Mouse (Mus musculus) CH12.LX (cell line): ENCODE measurements around the gene Ptprcap. TPM values are rescaled to one million over a fixed set of nuclear protein-coding genes. Genes with fewer than 3 reads are reported as not detected.
"Not testable (repeated sequence)": the region's sequence is repeated elsewhere in the genome, so short reads cannot be mapped to it uniquely, and the experiment has no call there.

Experiments used
- DNase-seq: peaks from one replicate; pipeline ENCODE4 v3.0.0-alpha.2; 2013; ENCODE audit errors: extremely low read depth
- H3K27ac ChIP-seq: 2 replicates; pipeline ENCODE4 v1.5.1; 2012; ENCODE audit warnings: low read depth, mild to moderate bottlenecking, control low read depth, moderate library complexity; ENCODE audit not compliant: insufficient read depth
- H3K27me3 ChIP-seq: replicated peaks from 2 replicates; pipeline ENCODE3; 2012; ENCODE audit warnings: inconsistent platforms
- H3K36me3 ChIP-seq, 2 experiments: replicated peaks in 1 of 2; 2 replicates each; pipeline versions ENCODE3 to v1.6.1; 2012; ENCODE audit warnings: inconsistent platforms in 1 of 2, low read length in 1 of 2, mild to moderate bottlenecking in 1 of 2, mixed read lengths in 1 of 2, moderate library complexity in 1 of 2; ENCODE audit not compliant: control insufficient read depth in 1 of 2, insufficient read depth in 1 of 2
- H3K4me1 ChIP-seq, 2 experiments: 2 replicates each; pipeline ENCODE4 v1.6.1; 2012; ENCODE audit warnings: inconsistent platforms in 1 of 2, moderate library complexity in 1 of 2; ENCODE audit not compliant: insufficient read depth in 2 of 2, control insufficient read depth in 1 of 2
- H3K4me2 ChIP-seq: 2 replicates; pipeline ENCODE4 v1.6.1; 2012; ENCODE audit warnings: low read depth, mild to moderate bottlenecking, control low read depth; ENCODE audit not compliant: poor library complexity, insufficient read depth, severe bottlenecking
- H3K4me3 ChIP-seq, 3 experiments: fragments of 150-350 bp in 1 of 3; sonication (generic) in 1 of 3; replicated peaks in 1 of 3; 2 replicates each; pipeline versions ENCODE3 to v1.5.1; 2011 to 2012; ENCODE audit warnings: low read depth in 2 of 3, low read length in 2 of 3, mild to moderate bottlenecking in 2 of 3, moderate library complexity in 2 of 3, control low read depth in 1 of 3, improper control_type of control experiment in 1 of 3, inconsistent platforms in 1 of 3, mixed read lengths in 1 of 3; ENCODE audit not compliant: poor library complexity in 1 of 3
- H3K79me2 ChIP-seq: replicated peaks from 2 replicates; pipeline ENCODE4 v1.6.1; 2012; ENCODE audit warnings: mild to moderate bottlenecking, moderate library complexity; ENCODE audit not compliant: control insufficient read depth, poor library complexity, insufficient read depth, severe bottlenecking; ENCODE audit errors: extremely low read depth
- H3K9ac ChIP-seq: 2 replicates; pipeline ENCODE4 v1.6.1; 2012; ENCODE audit warnings: low read depth, mild to moderate bottlenecking, control low read depth, moderate library complexity; ENCODE audit not compliant: insufficient read depth
- H3K9me3 ChIP-seq: replicated peaks from 2 replicates; pipeline ENCODE3; 2012; ENCODE audit warnings: low read length, inconsistent platforms, mixed read lengths
- CHD2 ChIP-seq: IDR thresholded peaks from 2 replicates; pipeline ENCODE4 v1.6.1; 2011; ENCODE audit warnings: low read length, improper control_type of control experiment
- CTCF ChIP-seq, 2 experiments: IDR thresholded peaks in 1 of 2; conservative IDR thresholded peaks in 1 of 2; 2 replicates each; pipeline ENCODE4 v1.5.1; 2011 to 2012; ENCODE audit warnings: low read depth in 2 of 2, low read length in 2 of 2, improper control_type of control experiment in 1 of 2, inconsistent platforms in 1 of 2, mild to moderate bottlenecking in 1 of 2, moderate library complexity in 1 of 2
- E2F4 ChIP-seq: IDR thresholded peaks from 2 replicates; pipeline ENCODE4 v1.6.1; 2011; ENCODE audit warnings: low read depth, low read length, improper control_type of control experiment; ENCODE audit not compliant: insufficient replicate concordance
- ELF1 ChIP-seq: IDR thresholded peaks from 2 replicates; pipeline ENCODE4 v1.6.1; 2014; ENCODE audit warnings: low read depth, mild to moderate bottlenecking, inconsistent platforms, low read length, improper control_type of control experiment
- EP300 ChIP-seq: IDR thresholded peaks from 2 replicates; pipeline ENCODE4 v1.6.1; 2011; ENCODE audit warnings: low read length, improper control_type of control experiment
- MAFK ChIP-seq: IDR thresholded peaks from 2 replicates; pipeline ENCODE4 v1.6.1; 2011; ENCODE audit warnings: low read length, improper control_type of control experiment; ENCODE audit not compliant: insufficient replicate concordance
- MAZ ChIP-seq: IDR thresholded peaks from 2 replicates; pipeline ENCODE4 v1.6.1; 2012; ENCODE audit warnings: low read depth, mild to moderate bottlenecking, inconsistent platforms, low read length, improper control_type of control experiment, moderate library complexity
- MEF2A ChIP-seq: IDR thresholded peaks from 2 replicates; pipeline ENCODE4 v1.6.1; 2014; ENCODE audit warnings: low read depth, mild to moderate bottlenecking, inconsistent platforms, low read length, improper control_type of control experiment, borderline replicate concordance
- MXI1 ChIP-seq: IDR thresholded peaks from 2 replicates; pipeline ENCODE4 v1.6.1; 2011; ENCODE audit warnings: mild to moderate bottlenecking, low read depth, low read length, improper control_type of control experiment
- NRF1 ChIP-seq: IDR thresholded peaks from 2 replicates; pipeline ENCODE4 v1.6.1; 2014; ENCODE audit warnings: low read depth, mild to moderate bottlenecking, inconsistent platforms, low read length, improper control_type of control experiment, moderate library complexity
- POLR2AphosphoS2 ChIP-seq: IDR thresholded peaks from 2 replicates; pipeline ENCODE4 v1.6.1; 2011; ENCODE audit warnings: low read depth, low read length, improper control_type of control experiment
- RAD21 ChIP-seq: IDR thresholded peaks from 2 replicates; pipeline ENCODE4 v1.6.1; 2011; ENCODE audit warnings: low read depth, mild to moderate bottlenecking, low read length, improper control_type of control experiment, moderate library complexity
- SIN3A ChIP-seq: IDR thresholded peaks from 2 replicates; pipeline ENCODE4 v1.6.1; 2012; ENCODE audit warnings: low read length, improper control_type of control experiment, inconsistent platforms
- SMC3 ChIP-seq: IDR thresholded peaks from 2 replicates; pipeline ENCODE4 v1.6.1; 2011; ENCODE audit warnings: low read depth, low read length, improper control_type of control experiment
- TBP ChIP-seq: conservative IDR thresholded peaks from 2 replicates; pipeline ENCODE4 v1.6.1; 2011; ENCODE audit warnings: low read depth, low read length, improper control_type of control experiment
- UBTF ChIP-seq: IDR thresholded peaks from 2 replicates; pipeline ENCODE4 v1.6.1; 2012; ENCODE audit warnings: low read depth, mild to moderate bottlenecking, inconsistent platforms, low read length, improper control_type of control experiment, moderate library complexity
- USF1 ChIP-seq: IDR thresholded peaks from 2 replicates; pipeline ENCODE4 v1.6.1; 2014; ENCODE audit warnings: low read depth, mild to moderate bottlenecking, inconsistent platforms, low read length, improper control_type of control experiment
- ZC3H11A ChIP-seq: IDR thresholded peaks from 2 replicates; pipeline ENCODE4 v1.6.1; 2012; ENCODE audit warnings: low read depth, mild to moderate bottlenecking, inconsistent platforms, low read length, improper control_type of control experiment
- ZMIZ1 ChIP-seq: IDR thresholded peaks from 2 replicates; pipeline ENCODE4 v1.6.1; 2012; ENCODE audit warnings: low read depth, mild to moderate bottlenecking, inconsistent platforms, low read length, improper control_type of control experiment
- dilution Hi-C: fragments of 300-500 bp; cut with MboI; formaldehyde crosslinking; loops from 2 replicates; pipeline ENCODE4 v1.14.3; 2020; ENCODE audit warnings: low sequenced_read_pairs; ENCODE audit not compliant: extremely low pct_unique_long_range_greater_than_20kb, extremely low pct_ligation_motif_present
- in situ Hi-C: fragments of 300-500 bp; cut with MboI; formaldehyde crosslinking; loops from 3 replicates; pipeline ENCODE4 v1.14.3; 2019; ENCODE audit warnings: low sequenced_read_pairs, low pct_ligation_motif_present, low pct_unique_long_range_greater_than_20kb, mixed read lengths
- polyA plus RNA-seq: library from polyadenylated mRNA; unstranded; fragments of >175 nt; gene quantifications from 2 replicates; pipeline ENCODE4 v1.2.1, GENCODE M21; 2012; ENCODE audit warnings: low read depth; ENCODE audit not compliant: insufficient read length
- total RNA-seq, 2 experiments: library from RNA; depleted of rRNA; stranded (reverse); fragments of 300-350 nt in 1 of 2; fragments of >200 nt in 1 of 2; gene quantifications; 2 replicates each; pipeline ENCODE4 v1.2.3; 2012 to 2014

Ptprcap gene
- total and polyA plus RNA-seq, 3 experiments: 343 to 447 (median 438) TPM

- dilution Hi-C loops (no loop called here), in situ Hi-C loops (no loop called here)
- TF ChIP-seq SMC3 (peak; percentile 45), ZMIZ1 (no peak), MXI1 (no peak), ELF1 (no peak), MEF2A (no peak), E2F4 (no peak), CTCF (conservative IDR thresholded peaks at IDR 0.05 in 1 of 2, IDR thresholded peaks at IDR 0.05 in 1 of 2; ENCODE audit: low read depth in 2 of 2, low read length in 2 of 2) (peak in 1 of 2 experiments; percentile 55; a peak in 2 of 4 replicates), NRF1 (no peak), TBP (no peak), UBTF (no peak), SIN3A (peak; percentile 22; the same call in 1 of the 2 replicates), RAD21 (peak; percentile 53), MAFK (peak; percentile 98), ZC3H11A (no peak), CHD2 (no peak), POLR2AphosphoS2 (no peak), EP300 (peak; percentile 33; the same call in 1 of the 2 replicates), USF1 (no peak)
- Histone ChIP-seq H3K36me3 (peaks cover 7 to 22% of the 10 kb centered on the region in 2 experiments), H3K4me2 (peak overlapping the region; percentile 23; the same call in 1 of the 2 replicates), H3K27me3 (no peaks in the 10 kb centered on the region), H3K9me3 (no peaks in the 10 kb centered on the region), H3K4me3 (no peak overlapping the region), H3K9ac (0 out of 2 replicates have a peak overlapping the region, but pooled peaks have one; percentile 2), H3K27ac (peak overlapping the region; percentile 66), H3K4me1 (peaks cover 19 to 64% of the 10 kb centered on the region in 2 experiments), H3K79me2 (peaks cover 19% of the 10 kb centered on the region)
- DNase-seq: no peak
Measured at GRCm38 (mm10) chr19:4122411-4123370, 30.7 kb upstream of the Ptprcap start.

GRCm38 (mm10) chr19:4124432-4124831, 29.0 kb upstream of the Ptprcap start:
- DNase-seq: no peak
- dilution Hi-C loops (no loop called here), in situ Hi-C loops (no loop called here)
- peaks cover 19 to 68% of the 10 kb centered on the region in 2 experiments for H3K4me1 ChIP-seq
- H3K27ac ChIP-seq: peak overlapping the region; percentile 4; the same call in 1 of the 2 replicates
- H3K27me3 ChIP-seq: no peaks in the 10 kb centered on the region
- no peaks in the 10 kb centered on the region for H3K9me3 ChIP-seq
- H3K4me3 ChIP-seq: no peak overlapping the region
- H3K36me3 ChIP-seq: peaks cover 12 to 23% of the 10 kb centered on the region in 2 experiments
- no peak overlapping the region for H3K9ac ChIP-seq
- no peak overlapping the region for H3K4me2 ChIP-seq
- no peak for TF ChIP-seq MAZ
- H3K79me2 ChIP-seq: peaks cover 26% of the 10 kb centered on the region

- Histone ChIP-seq H3K4me2 (peak overlapping the region; percentile 72), H3K79me2 (peaks cover 24% of the 10 kb centered on the region), H3K9ac (peak overlapping the region; percentile 46; the same call in 1 of the 2 replicates), H3K4me3 (peak overlapping the region in 2 of 3 experiments; percentile 41 to 58), H3K4me1 (peaks cover 17 to 67% of the 10 kb centered on the region in 2 experiments), H3K27ac (peak overlapping the region; percentile 34), H3K36me3 (peaks cover 14 to 27% of the 10 kb centered on the region in 2 experiments)
- in situ Hi-C loops: loop anchor here (5.0 kb wide), 1 partner anchor 77 kb away; the partner anchor contains the start of gene Rad9a
- H3K27me3 ChIP-seq, dilution Hi-C loops, DNase-seq, H3K9me3 ChIP-seq: not testable (repeated sequence)
Measured at GRCm38 (mm10) chr19:4125268-4125667, 28.1 kb upstream of the Ptprcap start.
